Mouse (Mus musculus): Measurements from ENCODE around the gene Gm4894. TPM values are rescaled to one million over a fixed set of nuclear protein-coding genes. Genes with fewer than 3 reads are reported as not detected.

The Gm4894 gene
- not detected for polyA plus RNA-seq (2014; fragmentation: Illumina TruSeq; extraction: RNeasy Lipid Tissue Mini Kit (QIAGEN cat#74804); ENCODE audit: low read depth, low replicate concordance)

GRCm38 (mm10) chr9:49250231-49250630 is at the start of gene Gm4894:
Gm4894 (plus strand) TSS chr9:49250531.

Other genes with a start within 250 kb of the Gm4894 start
- 22.5 TPM for gene Zw10, start 194.9 kb upstream of the Gm4894 start, polyA plus RNA-seq (2014; fragmentation: Illumina TruSeq; extraction: RNeasy Lipid Tissue Mini Kit (QIAGEN cat#74804); ENCODE audit: low read depth, low replicate concordance)
- not detected for gene Tmprss5, start 169.3 kb upstream of the Gm4894 start, polyA plus RNA-seq (2014; fragmentation: Illumina TruSeq; extraction: RNeasy Lipid Tissue Mini Kit (QIAGEN cat#74804); ENCODE audit: low read depth, low replicate concordance)
- 0.58 TPM for gene Drd2, start 90.1 kb downstream of the Gm4894 start, polyA plus RNA-seq (2014; fragmentation: Illumina TruSeq; extraction: RNeasy Lipid Tissue Mini Kit (QIAGEN cat#74804); ENCODE audit: low read depth, low replicate concordance)
- not detected for gene Ankk1, start 176.5 kb downstream of the Gm4894 start, polyA plus RNA-seq (2014; fragmentation: Illumina TruSeq; extraction: RNeasy Lipid Tissue Mini Kit (QIAGEN cat#74804); ENCODE audit: low read depth, low replicate concordance)
- 10.6 TPM for gene Ttc12, start 235.7 kb downstream of the Gm4894 start, polyA plus RNA-seq (2014; fragmentation: Illumina TruSeq; extraction: RNeasy Lipid Tissue Mini Kit (QIAGEN cat#74804); ENCODE audit: low read depth, low replicate concordance)